Mouse (Mus musculus) ES-E14 (cell line): ENCODE results near the gene Cyba. TPM values are rescaled to one million over a fixed set of nuclear protein-coding genes. Genes with fewer than 3 reads are reported as not detected.
A peak's percentile ranks its signal among the peaks of the same experiment; 100 is the strongest.

Experiments
- DNase-seq: peaks from one replicate; pipeline ENCODE4 v3.0.0-alpha.2; 2013; ENCODE audit warnings: low read depth, low spot score
- H3K27ac ChIP-seq: 2 replicates; pipeline ENCODE4 v1.5.1; 2012; ENCODE audit warnings: low read depth, mild to moderate bottlenecking, low read length, moderate library complexity, mixed read lengths; ENCODE audit not compliant: poor library complexity, insufficient read depth, severe bottlenecking
- H3K36me3 ChIP-seq: 2 replicates; pipeline ENCODE4 v1.6.1; 2012; ENCODE audit warnings: mild to moderate bottlenecking, low read length, moderate library complexity, mixed read lengths; ENCODE audit not compliant: control insufficient read depth, poor library complexity, insufficient read depth, severe bottlenecking
- H3K4me1 ChIP-seq, 2 experiments: fragments of 150-350 bp in 1 of 2; sonication (generic) in 1 of 2; 2 replicates each; pipeline ENCODE4 v1.6.1; 2012; ENCODE audit warnings: low read length in 2 of 2, mild to moderate bottlenecking in 1 of 2, mixed read lengths in 1 of 2; ENCODE audit not compliant: control insufficient read depth in 2 of 2, insufficient read depth in 2 of 2, poor library complexity in 1 of 2
- H3K4me3 ChIP-seq, 2 experiments: fragments of 150-350 bp in 1 of 2; sonication (generic) in 1 of 2; 2 replicates each; pipeline ENCODE4 v1.5.1; 2012; ENCODE audit warnings: low read length in 2 of 2, low read depth in 1 of 2, mild to moderate bottlenecking in 1 of 2, mixed read lengths in 1 of 2; ENCODE audit not compliant: insufficient read depth in 1 of 2, poor library complexity in 1 of 2, severe bottlenecking in 1 of 2
- H3K9ac ChIP-seq: 2 replicates; pipeline ENCODE4 v1.6.1; 2012; ENCODE audit warnings: low read depth, mild to moderate bottlenecking, low read length, mixed read lengths; ENCODE audit not compliant: poor library complexity, insufficient read depth, severe bottlenecking
- H3K9me3 ChIP-seq: fragments of 150-350 bp; sonication (generic); 2 replicates; pipeline ENCODE4 v1.6.1; 2012; ENCODE audit warnings: low read depth, mild to moderate bottlenecking, low read length; ENCODE audit not compliant: control insufficient read depth, insufficient read depth
- CHD2 ChIP-seq: IDR thresholded peaks from 2 replicates; pipeline ENCODE4 v1.6.1; 2014; ENCODE audit warnings: mild to moderate bottlenecking, low read depth, low read length, inconsistent platforms
- HCFC1 ChIP-seq: IDR thresholded peaks from 2 replicates; pipeline ENCODE4 v1.6.1; 2012; ENCODE audit warnings: low read length, inconsistent platforms, borderline replicate concordance; ENCODE audit not compliant: insufficient read depth
- MAFK ChIP-seq: IDR thresholded peaks from 2 replicates; pipeline ENCODE4 v1.6.1; 2014; ENCODE audit warnings: mild to moderate bottlenecking, low read depth, low read length, inconsistent platforms; ENCODE audit not compliant: insufficient read depth
- ZC3H11A ChIP-seq: IDR thresholded peaks from 2 replicates; pipeline ENCODE4 v1.6.1; 2012; ENCODE audit warnings: low read depth, mild to moderate bottlenecking, inconsistent platforms, low read length, borderline replicate concordance
- ZNF384 ChIP-seq: IDR thresholded peaks from 2 replicates; pipeline ENCODE4 v1.6.1; 2012; ENCODE audit warnings: low read depth, low read length, inconsistent platforms
- in situ Hi-C, 2 experiments: fragments of 600-800 bp; cut with MboI; formaldehyde crosslinking; loops; one replicate each; pipeline ENCODE4 v1.15.1; 2025; ENCODE audit warnings: low sequenced_read_pairs in 2 of 2, inconsistent platforms in 1 of 2; ENCODE audit not compliant: unreplicated experiment in 2 of 2
- total RNA-seq: library from RNA; depleted of rRNA; stranded (reverse); fragments of 300-350 nt; gene quantifications from 2 replicates; pipeline ENCODE4 v1.2.3, GENCODE M21; 2012; rRNA removed

Gene Cyba
- total RNA-seq, 1 experiment: 78.7 TPM

- Histone ChIP-seq H3K27ac (no peak overlapping the region), H3K9ac (no peak overlapping the region), H3K36me3 (peaks cover 47% of the 10 kb centered on the region), H3K4me3 (no peak overlapping the region), H3K9me3 (no peaks in the 10 kb centered on the region), H3K4me1 (no peaks in the 10 kb centered on the region)
- in situ Hi-C loops: no loop called here
- TF ChIP-seq MAFK: no peak
- no peak for TF ChIP-seq HCFC1
- TF ChIP-seq ZC3H11A: no peak
- no peak for TF ChIP-seq ZNF384
- no peak for TF ChIP-seq CHD2
- no peak for DNase-seq
Observed at GRCm38 (mm10) chr8:122383039-122383438, 49.7 kb downstream of the Cyba start.

- TF ChIP-seq ZC3H11A: no peak
- TF ChIP-seq CHD2: no peak
- TF ChIP-seq MAFK: no peak
- peak; percentile 82; the same call in 1 of the 2 replicates for TF ChIP-seq HCFC1
- in situ Hi-C loops: no loop called here
Observed at GRCm38 (mm10) chr8:122376365-122377231, 56.1 kb downstream of the Cyba start, which contains the start of gene Zc3h18. Gene Zc3h18, plus strand, starts transcription at chr8:122376609.

GRCm38 (mm10) chr8:122375751-122376364, 56.9 kb downstream of the Cyba start:
- TF ChIP-seq HCFC1: no peak
- no peak for TF ChIP-seq CHD2
- no peak for TF ChIP-seq MAFK
- no peak for TF ChIP-seq ZC3H11A
- no peak for TF ChIP-seq ZNF384
- Histone ChIP-seq H3K9ac (peak overlapping the region; percentile 75), H3K27ac (no peak overlapping the region), H3K4me1 (peaks cover 0 to 5% of the 10 kb centered on the region in 2 experiments; a peak in 2 of 4 replicates), H3K4me3 (peak overlapping the region; percentile 52 to 58), H3K36me3 (peaks cover 3% of the 10 kb centered on the region; the same call in 1 of the 2 replicates), H3K9me3 (no peaks in the 10 kb centered on the region)
- in situ Hi-C loops: no loop called here
- no peak for DNase-seq

More at GRCm38 (mm10) chr8:122376365-122377231, 56.1 kb downstream of the Cyba start, which contains the start of gene Zc3h18:
- H3K27ac ChIP-seq: peak within 1 kb of the TSS; percentile 86
- peak; percentile 96 for DNase-seq
- H3K4me3 ChIP-seq: peak within 1 kb of the TSS; percentile 79 to 98
- peaks cover 0 to 5% of the 10 kb centered on the region in 2 experiments; a peak in 2 of 4 replicates for H3K4me1 ChIP-seq
- peak within 1 kb of the TSS; percentile 99 for H3K9ac ChIP-seq
- no peaks in the 10 kb centered on the region for H3K9me3 ChIP-seq
- H3K36me3 ChIP-seq: peaks cover 5% of the 10 kb centered on the region; the same call in 1 of the 2 replicates

- H3K4me3 ChIP-seq: peak overlapping the region in 1 of 2 experiments; percentile 58; a peak in 2 of 4 replicates
- peaks cover 3% of the 10 kb centered on the region; the same call in 1 of the 2 replicates for H3K36me3 ChIP-seq
- H3K4me1 ChIP-seq: peaks cover 0 to 5% of the 10 kb centered on the region in 2 experiments; a peak in 2 of 4 replicates
- DNase-seq: no peak
- peak overlapping the region; percentile 75; the same call in 1 of the 2 replicates for H3K9ac ChIP-seq
- H3K27ac ChIP-seq: no peak overlapping the region
- in situ Hi-C loops: no loop called here
- TF ChIP-seq HCFC1 (no peak), MAFK (no peak), CHD2 (no peak), ZC3H11A (no peak), ZNF384 (no peak)
- no peaks in the 10 kb centered on the region for H3K9me3 ChIP-seq
Observed at GRCm38 (mm10) chr8:122375320-122375719, 57.4 kb downstream of the Cyba start.

Other genes starting within 250 kb of the Cyba start
- 7.8 and 8.5 TPM in 2 replicates for gene Zfpm1, start 150.8 kb downstream of the Cyba start, total RNA-seq
- not detected in 2 replicates for gene Trhr2, start 72.2 kb downstream of the Cyba start, total RNA-seq
- gene Zc3h18, start 56.3 kb downstream of the Cyba start, total RNA-seq: 87.1 and 90.4 TPM in 2 replicates
- gene Il17c, start 10.9 kb downstream of the Cyba start, total RNA-seq: 0.58 TPM in 1 of 2 replicates, not detected in the other
- 30.4 and 35.2 TPM in 2 replicates for gene Mvd, start 10.5 kb upstream of the Cyba start, total RNA-seq
- gene Snai3, start 27.8 kb upstream of the Cyba start, total RNA-seq: 4.2 and 8.2 TPM in 2 replicates
- 10.8 and 15.0 TPM in 2 replicates for gene Rnf166, start 43.1 kb upstream of the Cyba start, total RNA-seq
- gene Ctu2, start 43.2 kb upstream of the Cyba start, total RNA-seq: 79.8 and 96.0 TPM in 2 replicates
- 204 and 335 TPM in 2 replicates for gene Piezo1, start 118.4 kb upstream of the Cyba start, total RNA-seq
- gene Cdt1, start 135.1 kb upstream of the Cyba start, total RNA-seq: 139 and 168 TPM in 2 replicates
- 400 and 412 TPM in 2 replicates for gene Aprt, start 144.0 kb upstream of the Cyba start, total RNA-seq
- gene Galns, start 178.5 kb upstream of the Cyba start, total RNA-seq: 8.9 and 9.2 TPM in 2 replicates
- gene Trappc2l, start 178.7 kb upstream of the Cyba start, total RNA-seq: 53.2 and 56.1 TPM in 2 replicates
- gene Pabpn1l, start 189.8 kb upstream of the Cyba start, total RNA-seq: not detected in 2 replicates